ENCODE assay signal across 17 mouse cellular contexts in the genomic region with DNA sequence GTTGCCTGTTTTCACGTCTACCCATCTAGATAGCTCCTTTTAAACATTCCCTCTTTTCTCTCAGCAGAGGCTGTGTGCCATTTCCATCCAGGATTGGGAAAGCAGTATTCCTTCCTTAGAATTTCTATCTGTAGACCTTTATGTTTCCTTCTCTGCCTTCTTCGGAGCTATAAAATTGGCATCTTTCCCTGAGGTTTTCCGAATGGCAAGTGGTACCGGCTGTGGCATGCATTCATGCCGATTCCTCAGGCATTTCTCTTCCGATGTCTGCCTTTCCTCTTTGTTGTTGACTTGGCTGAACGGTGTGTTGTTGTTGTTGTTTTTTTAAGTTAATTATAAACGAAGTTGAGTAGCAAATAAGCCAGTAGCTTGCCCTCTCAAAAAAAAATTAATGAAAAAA.
A peak's percentile ranks its signal among the peaks of the same experiment; 100 is the strongest.
DNase-seq lines count a peak whose midpoint lies in the region; ATAC-seq and TF ChIP-seq lines count a peak whose summit lies in the region.
"Had no signal": no experiment of that assay in that cellular context is flagged by ENCODE, and none has a peak within 500 bp of the region (broad histone marks: within the 10 kb centered on the region; RNA-seq: fewer than 3 reads in every experiment).

No protein-coding gene starts in this region.

- no peak for DNase-seq in cerebellum, adult 2 months
- DNase-seq in midbrain, embryonic 11.5 days (ENCODE audit: low spot score, missing footprints): no peak
- DNase-seq in urinary bladder, postnatal 36 days (ENCODE audit: low spot score in 2 of 2): no peak
- no peak for DNase-seq in thymus, postnatal 25 days
- DNase-seq: cerebellum, adult 11-12 months; embryo, embryonic 11 days; heart, postnatal 10 days; right cerebral cortex, adult 18-20 months; thymus, adult 18-20 months had no signal

- H3K27me3 ChIP-seq in cerebellum, adult 2 months (ENCODE audit: control insufficient read depth, insufficient read depth, low read length): peaks cover 2% of the 10 kb centered on the region; the same call in 1 of the 2 replicates
- no peaks in the 10 kb centered on the region for H3K27me3 ChIP-seq in midbrain, embryonic 13.5 days
- H3K27me3 ChIP-seq in midbrain, embryonic 11.5 days (ENCODE audit: control insufficient read depth, insufficient read depth, low read length): no peaks in the 10 kb centered on the region
- no peaks in the 10 kb centered on the region for H3K27me3 ChIP-seq in hindbrain, embryonic 16.5 days (replicated peaks; ENCODE audit: control insufficient read depth, insufficient read depth, low read length)
- H3K27me3 ChIP-seq: CH12.LX; limb, embryonic 13.5 days had no signal

- WGBS in cerebellum, adult 2 months: 8% methylated on average over 8 of the region's 8 CpGs
- WGBS in midbrain, embryonic 13.5 days: 71% methylated on average over 8 of the region's 8 CpGs
- WGBS in midbrain, embryonic 11.5 days: 87% methylated on average over 8 of the region's 8 CpGs
- 34% methylated on average over 8 of the region's 8 CpGs for WGBS in hindbrain, embryonic 16.5 days
- 20% methylated on average over 8 of the region's 8 CpGs for WGBS in olfactory bulb, adult 2 months

- no peaks in the 10 kb centered on the region for H3K9me3 ChIP-seq in midbrain, embryonic 13.5 days
- no peaks in the 10 kb centered on the region for H3K9me3 ChIP-seq in midbrain, embryonic 11.5 days (ENCODE audit: control insufficient read depth, low read length)
- no peaks in the 10 kb centered on the region; the same call in 1 of the 2 replicates for H3K9me3 ChIP-seq in hindbrain, embryonic 16.5 days (ENCODE audit: control insufficient read depth, low read length)

- ATAC-seq in cerebellum, adult (ENCODE audit: insufficient number of reproducible peaks, low FRiP score, low TSS enrichment): no peak
- ATAC-seq in midbrain, embryonic 13.5 days: no peak
- no peak for ATAC-seq in midbrain, embryonic 11.5 days (ENCODE audit: low FRiP score)
- ATAC-seq in hindbrain, embryonic 16.5 days: no peak
- ATAC-seq: intestine, embryonic 16.5 days had no signal

- no peaks in the 10 kb centered on the region for H3K4me1 ChIP-seq in cerebellum, adult 2 months (ENCODE audit: control insufficient read depth, insufficient read depth, low read length)
- H3K4me1 ChIP-seq in midbrain, embryonic 13.5 days (replicated peaks): peaks cover 52% of the 10 kb centered on the region
- H3K4me1 ChIP-seq in midbrain, embryonic 11.5 days (ENCODE audit: control insufficient read depth, insufficient read depth, low read length): peaks cover 2% of the 10 kb centered on the region; the same call in 1 of the 2 replicates
- H3K4me1 ChIP-seq in hindbrain, embryonic 16.5 days (ENCODE audit: control insufficient read depth, insufficient read depth, low read depth, low read length): peaks cover 6% of the 10 kb centered on the region; the same call in 1 of the 2 replicates
- H3K4me1 ChIP-seq in olfactory bulb, adult 2 months (ENCODE audit: control insufficient read depth, insufficient read depth, low read length): 0 out of 2 replicates have a peak, but pooled peaks cover 5% of the 10 kb centered on the region

- H3K4me2 ChIP-seq in midbrain, embryonic 13.5 days (replicated peaks): peak overlapping the region; percentile 50
- no peak overlapping the region for H3K4me2 ChIP-seq in midbrain, embryonic 11.5 days
- peak overlapping the region; percentile 64 for H3K4me2 ChIP-seq in hindbrain, embryonic 16.5 days (ENCODE audit: low read length)

- no peak overlapping the region for H3K27ac ChIP-seq in cerebellum, adult 2 months (ENCODE audit: insufficient read depth, low read length)
- peak overlapping the region; percentile 92 for H3K27ac ChIP-seq in midbrain, embryonic 13.5 days
- no peak overlapping the region for H3K27ac ChIP-seq in midbrain, embryonic 11.5 days (ENCODE audit: low read depth, low read length)
- peak overlapping the region; percentile 83 for H3K27ac ChIP-seq in hindbrain, embryonic 16.5 days (ENCODE audit: low read depth, low read length)
- 0 out of 2 replicates have a peak overlapping the region, but pooled peaks have one; percentile 36 for H3K27ac ChIP-seq in olfactory bulb, adult 2 months (ENCODE audit: insufficient read depth, low read depth, low read length)
- H3K27ac ChIP-seq: limb, embryonic 13.5 days; macrophage had no signal

- H3K36me3 ChIP-seq in midbrain, embryonic 13.5 days: no peaks in the 10 kb centered on the region
- H3K36me3 ChIP-seq in midbrain, embryonic 11.5 days (ENCODE audit: control insufficient read depth, insufficient read depth, low read length): no peaks in the 10 kb centered on the region
- H3K36me3 ChIP-seq in hindbrain, embryonic 16.5 days (ENCODE audit: control insufficient read depth, insufficient read depth, low read length): no peaks in the 10 kb centered on the region
- H3K36me3 ChIP-seq: limb, embryonic 13.5 days had no signal

- peak overlapping the region; percentile 47 for H3K4me3 ChIP-seq in cerebellum, adult 2 months (replicated peaks; ENCODE audit: insufficient read depth, low read depth, low read length)
- H3K4me3 ChIP-seq in midbrain, embryonic 13.5 days (replicated peaks): peak overlapping the region; percentile 36
- H3K4me3 ChIP-seq in midbrain, embryonic 11.5 days (ENCODE audit: low read depth, low read length): no peak overlapping the region
- H3K4me3 ChIP-seq in hindbrain, embryonic 16.5 days (ENCODE audit: low read length): peak overlapping the region; percentile 44
- H3K4me3 ChIP-seq in olfactory bulb, adult 2 months (ENCODE audit: insufficient read depth, low read depth, low read length): peak overlapping the region; percentile 33; the same call in 1 of the 2 replicates

- TF ChIP-seq POLR2A in cerebellum, adult 2 months (IDR thresholded peaks at IDR 0.05; ENCODE audit: borderline replicate concordance, insufficient read depth, low read length): no peak
- TF ChIP-seq POLR2A in olfactory bulb, adult 2 months (IDR thresholded peaks at IDR 0.05; ENCODE audit: insufficient read depth, low read depth, low read length): no peak

- H3K9ac ChIP-seq in midbrain, embryonic 13.5 days (replicated peaks): peak overlapping the region; percentile 47
- no peak overlapping the region for H3K9ac ChIP-seq in midbrain, embryonic 11.5 days (ENCODE audit: low read length)
- H3K9ac ChIP-seq in hindbrain, embryonic 16.5 days (ENCODE audit: low read depth, low read length): peak overlapping the region; percentile 60
- H3K9ac ChIP-seq: limb, embryonic 13.5 days had no signal

- no peak for TF ChIP-seq CTCF in cerebellum, adult 2 months (IDR thresholded peaks at IDR 0.05; ENCODE audit: borderline replicate concordance, insufficient read depth, low read depth, low read length)
- TF ChIP-seq CTCF in olfactory bulb, adult 2 months (IDR thresholded peaks at IDR 0.05; ENCODE audit: insufficient read depth, low read depth, low read length): no peak

Comparison
In these comparisons a context has a peak if more than half of its experiments do, and no peak if none do; other contexts are left out.
1. H3K27ac ChIP-seq: peak in midbrain, embryonic 13.5 days (single experiment), hindbrain, embryonic 16.5 days (single experiment) and olfactory bulb, adult 2 months (single experiment); none in cerebellum, adult 2 months (single experiment) and midbrain, embryonic 11.5 days (single experiment).